Mouse (Mus musculus) C2C12 (cell line): ENCODE measurements at regions not wholly inside any gene's neighbourhood (a gene's known extent, or its start where the extent isn't known, plus 50 kb on each side); places are given as distances from the start of the nearest gene placed in this dataset.

Experiments used
- H3K27me3 ChIP-seq: one replicate; pipeline ENCODE4 v1.6.1; 2011; ENCODE audit not compliant: control insufficient read depth, insufficient read depth, insufficient read length
- H3K36me3 ChIP-seq: one replicate; pipeline ENCODE4 v1.6.1; 2011; ENCODE audit not compliant: control insufficient read depth, insufficient read depth
- H3K4me3 ChIP-seq: one replicate; pipeline ENCODE4 v1.5.1; 2011; ENCODE audit warnings: mild to moderate bottlenecking, control low read depth; ENCODE audit not compliant: poor library complexity, insufficient read depth, severe bottlenecking
- H3K79me2 ChIP-seq: one replicate; pipeline ENCODE4 v1.6.1; 2011; ENCODE audit not compliant: control insufficient read depth, insufficient read depth
- H3K79me3 ChIP-seq: one replicate; pipeline ENCODE4 v1.6.1; 2011; ENCODE audit warnings: low read depth, control low read depth
- H3ac ChIP-seq: one replicate; pipeline ENCODE3; 2011; ENCODE audit warnings: low read depth; ENCODE audit not compliant: control insufficient read depth, insufficient read length
- CEBPB ChIP-seq: IDR thresholded peaks from one replicate; pipeline ENCODE4 v1.6.1; 2011; ENCODE audit warnings: low read depth, mild to moderate bottlenecking, control low read depth, moderate library complexity
- CTCF ChIP-seq: IDR thresholded peaks from one replicate; pipeline ENCODE4 v1.5.1; 2011; ENCODE audit not compliant: control insufficient read depth, insufficient read depth, insufficient read length
- FOSL1 ChIP-seq: IDR thresholded peaks from one replicate; pipeline ENCODE4 v1.8.0; 2011; ENCODE audit warnings: mild to moderate bottlenecking, low read length; ENCODE audit not compliant: poor library complexity, insufficient read depth, severe bottlenecking
- MAX ChIP-seq: IDR thresholded peaks from one replicate; pipeline ENCODE4 v1.6.1; 2011; ENCODE audit warnings: mild to moderate bottlenecking, control low read depth
- MYOD1 ChIP-seq: IDR thresholded peaks from one replicate; pipeline ENCODE4 v1.6.1; 2011; ENCODE audit warnings: low read depth; ENCODE audit not compliant: control insufficient read depth, insufficient read length
- MYOG ChIP-seq: IDR thresholded peaks from one replicate; pipeline ENCODE4 v1.6.1; 2011; ENCODE audit not compliant: control insufficient read depth, insufficient read length; ENCODE audit errors: extremely low read depth
- USF1 ChIP-seq: IDR thresholded peaks from one replicate; pipeline ENCODE4 v1.6.1; 2011; ENCODE audit warnings: low read depth, mild to moderate bottlenecking, control low read depth, moderate library complexity

GRCm38 (mm10) chr1:119259455-119259854 lies 162.6 kb downstream of the Inhbb start:
- no peaks in the 10 kb centered on the region for H3K36me3 ChIP-seq
- no peaks in the 10 kb centered on the region for H3K27me3 ChIP-seq
- TF ChIP-seq FOSL1 (no peak), USF1 (no peak), MYOD1 (no peak), CEBPB (no peak), CTCF (no peak), MAX (no peak), MYOG (no peak)
- H3K79me3 ChIP-seq, result no peaks in the 10 kb centered on the region
- no peak overlapping the region for H3ac ChIP-seq
- no peaks in the 10 kb centered on the region for H3K79me2 ChIP-seq
- no peak overlapping the region for H3K4me3 ChIP-seq

- no peaks in the 10 kb centered on the region for H3K36me3 ChIP-seq
These were observed 165.3 kb downstream of the Inhbb start for GRCm38 (mm10) chr1:119256769-119257168.

GRCm38 (mm10) chr1:119256097-119256473 lies 166.0 kb downstream of the Inhbb start:
- Histone ChIP-seq H3K79me2 (no peaks in the 10 kb centered on the region), H3K36me3 (no peaks in the 10 kb centered on the region), H3K27me3 (no peaks in the 10 kb centered on the region), H3K4me3 (no peak overlapping the region), H3K79me3 (no peaks in the 10 kb centered on the region), H3ac (no peak overlapping the region)
- TF ChIP-seq MYOD1, result no peak
- no peak for TF ChIP-seq CEBPB
- no peak for TF ChIP-seq USF1
- no peak for TF ChIP-seq MAX
- no peak for TF ChIP-seq MYOG
- no peak for TF ChIP-seq CTCF
- no peak for TF ChIP-seq FOSL1

More at GRCm38 (mm10) chr1:119256769-119257168, 165.3 kb downstream of the Inhbb start:
- Histone ChIP-seq H3K27me3 (no peaks in the 10 kb centered on the region), H3K79me3 (no peaks in the 10 kb centered on the region), H3K4me3 (no peak overlapping the region), H3K79me2 (no peaks in the 10 kb centered on the region), H3ac (no peak overlapping the region)
- TF ChIP-seq USF1 (no peak), CEBPB (no peak), FOSL1 (no peak), MAX (no peak), MYOG (no peak), MYOD1 (no peak), CTCF (no peak)

GRCm38 (mm10) chr1:119255386-119256096 lies 166.5 kb downstream of the Inhbb start:
- no peaks in the 10 kb centered on the region for H3K79me2 ChIP-seq
- no peaks in the 10 kb centered on the region for H3K36me3 ChIP-seq
- H3K4me3 ChIP-seq, result no peak overlapping the region
- no peak overlapping the region for H3ac ChIP-seq
- no peak for TF ChIP-seq USF1
- TF ChIP-seq FOSL1, result no peak
- TF ChIP-seq CEBPB, result no peak
- TF ChIP-seq MYOD1, result no peak
- TF ChIP-seq MYOG, result no peak
- TF ChIP-seq CTCF, result no peak
- no peak for TF ChIP-seq MAX
- H3K27me3 ChIP-seq, result no peaks in the 10 kb centered on the region
- no peaks in the 10 kb centered on the region for H3K79me3 ChIP-seq

- Histone ChIP-seq H3K36me3 (no peaks in the 10 kb centered on the region), H3K27me3 (no peaks in the 10 kb centered on the region), H3K4me3 (no peak overlapping the region), H3K79me3 (no peaks in the 10 kb centered on the region), H3K79me2 (no peaks in the 10 kb centered on the region), H3ac (no peak overlapping the region)
- no peak for TF ChIP-seq FOSL1
- no peak for TF ChIP-seq CTCF
- TF ChIP-seq MYOD1, result no peak
- no peak for TF ChIP-seq CEBPB
- TF ChIP-seq MAX, result no peak
These were observed 167.1 kb downstream of the Inhbb start for GRCm38 (mm10) chr1:119254928-119255327.

- no peak overlapping the region for H3ac ChIP-seq
- no peak overlapping the region for H3K4me3 ChIP-seq
- no peaks in the 10 kb centered on the region for H3K79me3 ChIP-seq
- no peaks in the 10 kb centered on the region for H3K36me3 ChIP-seq
- TF ChIP-seq MYOG, result no peak
- TF ChIP-seq FOSL1, result no peak
- H3K79me2 ChIP-seq, result no peaks in the 10 kb centered on the region
- H3K27me3 ChIP-seq, result no peaks in the 10 kb centered on the region
These were observed 168.6 kb downstream of the Inhbb start for GRCm38 (mm10) chr1:119253371-119253851.
